Mouse (Mus musculus): ENCODE measurements around the gene Slc30a2. TPM values are rescaled to one million over a fixed set of nuclear protein-coding genes. Genes with fewer than 3 reads are reported as not detected.

Slc30a2 gene
- polyA plus RNA-seq, 1 experiment, result 0.20 TPM

DNA sequence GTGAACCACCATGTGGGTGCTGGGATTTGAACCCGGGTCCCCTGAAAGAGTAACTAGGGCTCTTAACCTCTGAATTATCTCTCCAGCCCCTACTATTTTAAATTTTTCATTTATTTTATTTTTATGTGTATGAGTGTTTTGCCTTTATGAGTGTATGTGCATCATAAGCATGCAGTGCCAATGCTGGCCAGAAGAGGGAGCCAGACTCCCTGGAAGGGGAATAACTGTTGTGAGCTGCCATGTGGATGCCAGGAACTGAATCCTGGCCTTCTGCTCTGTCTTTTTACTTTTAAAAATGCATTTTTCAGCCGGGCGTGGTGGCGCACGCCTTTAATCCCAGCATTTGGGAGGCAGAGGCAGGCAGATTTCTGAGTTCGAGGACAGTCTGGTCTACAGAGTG lies 30.1 kb upstream of the Slc30a2 start:
- Histone ChIP-seq H3K4me3 (replicated peaks; ENCODE audit: insufficient read depth, low read depth, low read length) (no peak overlapping the region), H3K27me3 (ENCODE audit: control insufficient read depth, insufficient read depth, low read length) (no peaks in the 10 kb centered on the region), H3K4me1 (ENCODE audit: control insufficient read depth, insufficient read depth, low read length) (no peaks in the 10 kb centered on the region), H3K27ac (ENCODE audit: insufficient read depth, low read length) (no peak overlapping the region)
- 96% methylated on average over 6 of the region's 6 CpGs for WGBS
- no peak for DNase-seq
- no peak for TF ChIP-seq POLR2A (IDR thresholded peaks at IDR 0.05; ENCODE audit: borderline replicate concordance, insufficient read depth, low read length)
- no peak for TF ChIP-seq CTCF (IDR thresholded peaks at IDR 0.05; ENCODE audit: borderline replicate concordance, insufficient read depth, low read depth, low read length)

DNA sequence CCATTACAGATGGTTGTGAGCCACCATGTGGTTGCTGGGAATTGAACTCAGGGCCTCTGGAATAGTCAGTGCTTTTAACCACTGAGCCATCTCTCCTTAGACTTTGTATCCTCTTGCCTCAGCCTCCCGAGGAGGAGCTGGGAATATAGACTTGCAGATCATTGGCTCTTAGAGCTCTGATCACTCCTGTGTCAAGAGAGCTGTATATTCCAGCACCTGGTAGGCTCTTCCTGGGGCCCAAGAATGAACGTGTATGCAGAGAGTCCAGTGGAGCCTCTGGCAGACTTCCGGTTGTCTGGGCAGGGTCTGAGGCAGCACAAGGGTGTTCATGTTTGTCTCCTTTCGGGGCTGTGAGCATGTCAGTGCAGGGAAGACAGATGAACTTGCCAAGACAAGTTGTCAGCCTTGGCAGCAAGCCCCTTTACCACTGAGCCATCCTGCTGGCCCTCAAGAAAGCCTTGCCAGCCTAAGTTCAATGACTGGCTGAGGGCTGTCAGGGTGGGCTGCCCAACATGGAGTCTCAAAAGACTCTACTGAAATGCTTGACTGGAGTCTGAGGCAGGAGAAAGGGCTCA lies 28.8 kb upstream of the Slc30a2 start:
- no peak overlapping the region for H3K4me3 ChIP-seq (replicated peaks; ENCODE audit: insufficient read depth, low read depth, low read length)
- 21% methylated on average over 4 of the region's 4 CpGs for WGBS
- H3K4me1 ChIP-seq (ENCODE audit: control insufficient read depth, insufficient read depth, low read length), result no peaks in the 10 kb centered on the region
- no peaks in the 10 kb centered on the region for H3K27me3 ChIP-seq (ENCODE audit: control insufficient read depth, insufficient read depth, low read length)
- no peak overlapping the region for H3K27ac ChIP-seq (ENCODE audit: insufficient read depth, low read length)
- TF ChIP-seq POLR2A (IDR thresholded peaks at IDR 0.05; ENCODE audit: borderline replicate concordance, insufficient read depth, low read length), result no peak
- TF ChIP-seq CTCF (IDR thresholded peaks at IDR 0.05; ENCODE audit: borderline replicate concordance, insufficient read depth, low read depth, low read length), result no peak
- no peak for DNase-seq

DNA sequence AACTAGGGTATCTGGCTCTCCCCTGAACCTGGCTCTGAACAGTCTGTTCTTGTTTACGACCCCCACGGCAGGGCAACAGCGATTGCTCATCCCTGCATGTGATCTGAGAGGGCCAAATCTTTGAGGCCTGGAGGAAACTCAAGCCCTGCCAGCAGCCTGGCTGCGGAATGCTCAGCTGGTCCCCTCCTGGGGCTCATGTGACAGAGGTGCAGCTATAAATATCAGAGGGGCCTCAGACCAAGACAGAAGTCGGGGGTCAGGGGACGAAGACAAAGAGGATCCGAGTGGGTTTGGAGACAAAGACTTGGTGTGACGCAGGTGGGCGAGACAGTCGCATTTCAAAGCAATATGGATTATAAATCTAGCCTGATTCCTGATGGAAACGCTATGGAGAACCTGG lies 28.1 kb upstream of the Slc30a2 start, which contains the start of gene Trim63:
Gene Trim63 (plus strand): TSS at position 245 of the 400 bp plus-strand sequence.
- no peak within 1 kb of the TSS for H3K4me3 ChIP-seq (replicated peaks; ENCODE audit: insufficient read depth, low read depth, low read length)
- WGBS, result 12% methylated on average over 11 of the region's 11 CpGs
- DNase-seq, result no peak
- no peak for TF ChIP-seq POLR2A (IDR thresholded peaks at IDR 0.05; ENCODE audit: borderline replicate concordance, insufficient read depth, low read length)
- H3K27ac ChIP-seq (ENCODE audit: insufficient read depth, low read length), result no peak within 1 kb of the TSS
- no peaks in the 10 kb centered on the region for H3K27me3 ChIP-seq (ENCODE audit: control insufficient read depth, insufficient read depth, low read length)
- H3K4me1 ChIP-seq (ENCODE audit: control insufficient read depth, insufficient read depth, low read length), result no peaks in the 10 kb centered on the region

DNA sequence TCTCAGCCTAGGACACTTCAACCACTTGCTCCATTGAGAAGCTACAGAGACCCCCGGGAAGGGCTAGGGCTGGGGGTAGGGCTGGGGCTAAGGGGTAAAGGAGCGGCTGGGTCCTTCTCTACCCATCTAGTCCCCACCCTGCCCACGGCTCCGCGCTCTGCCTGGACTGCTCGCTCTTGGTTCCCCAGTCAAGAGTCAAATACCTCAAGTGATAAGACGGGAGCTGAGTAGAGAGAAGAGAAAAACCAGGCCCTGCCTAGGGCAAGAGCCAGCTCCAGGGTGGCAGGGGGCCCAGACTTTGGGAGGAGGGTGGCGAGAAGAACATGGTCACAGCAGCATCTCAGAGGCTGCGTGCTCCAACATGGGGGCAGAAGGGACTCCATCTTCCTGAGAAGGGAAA lies 27.5 kb upstream of the Slc30a2 start:
- WGBS, result 56% methylated on average over 9 of the region's 9 CpGs

DNA sequence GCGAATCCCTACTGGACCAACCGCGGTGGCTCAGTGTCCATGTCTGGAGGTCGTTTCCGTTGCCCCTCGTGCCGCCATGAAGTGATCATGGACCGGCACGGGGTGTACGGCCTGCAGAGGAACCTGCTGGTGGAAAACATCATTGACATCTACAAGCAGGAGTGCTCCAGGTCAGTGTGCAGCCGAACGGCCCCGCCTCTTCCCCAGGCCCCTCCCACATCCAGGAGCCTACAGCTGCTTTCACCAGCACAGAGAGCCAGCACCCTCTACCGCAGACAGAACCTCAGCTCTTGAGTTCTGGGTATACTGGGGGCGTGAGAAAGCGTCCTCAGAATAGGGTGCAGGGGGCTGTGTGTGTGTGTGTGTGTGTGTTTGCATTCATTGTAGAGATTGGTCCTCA lies 26.6 kb upstream of the Slc30a2 start:
- TF ChIP-seq POLR2A (IDR thresholded peaks at IDR 0.05; ENCODE audit: borderline replicate concordance, insufficient read depth, low read length) (no peak), CTCF (IDR thresholded peaks at IDR 0.05; ENCODE audit: borderline replicate concordance, insufficient read depth, low read depth, low read length) (no peak)
- H3K4me1 ChIP-seq (ENCODE audit: control insufficient read depth, insufficient read depth, low read length), result no peaks in the 10 kb centered on the region
- no peak overlapping the region for H3K27ac ChIP-seq (ENCODE audit: insufficient read depth, low read length)
- 59% methylated on average over 16 of the region's 16 CpGs for WGBS
- no peaks in the 10 kb centered on the region; the same call in 1 of the 2 replicates for H3K27me3 ChIP-seq (ENCODE audit: control insufficient read depth, insufficient read depth, low read length)
- no peak overlapping the region for H3K4me3 ChIP-seq (replicated peaks; ENCODE audit: insufficient read depth, low read depth, low read length)
- no peak for DNase-seq

More for the DNA sequence above, 27.5 kb upstream of the Slc30a2 start:
- H3K4me1 ChIP-seq (ENCODE audit: control insufficient read depth, insufficient read depth, low read length), result no peaks in the 10 kb centered on the region
- H3K27me3 ChIP-seq (ENCODE audit: control insufficient read depth, insufficient read depth, low read length), result no peaks in the 10 kb centered on the region
- no peak overlapping the region for H3K27ac ChIP-seq (ENCODE audit: insufficient read depth, low read length)
- no peak for DNase-seq
- H3K4me3 ChIP-seq (replicated peaks; ENCODE audit: insufficient read depth, low read depth, low read length), result no peak overlapping the region
- TF ChIP-seq CTCF (IDR thresholded peaks at IDR 0.05; ENCODE audit: borderline replicate concordance, insufficient read depth, low read depth, low read length) (no peak), POLR2A (IDR thresholded peaks at IDR 0.05; ENCODE audit: borderline replicate concordance, insufficient read depth, low read length) (no peak)

DNA sequence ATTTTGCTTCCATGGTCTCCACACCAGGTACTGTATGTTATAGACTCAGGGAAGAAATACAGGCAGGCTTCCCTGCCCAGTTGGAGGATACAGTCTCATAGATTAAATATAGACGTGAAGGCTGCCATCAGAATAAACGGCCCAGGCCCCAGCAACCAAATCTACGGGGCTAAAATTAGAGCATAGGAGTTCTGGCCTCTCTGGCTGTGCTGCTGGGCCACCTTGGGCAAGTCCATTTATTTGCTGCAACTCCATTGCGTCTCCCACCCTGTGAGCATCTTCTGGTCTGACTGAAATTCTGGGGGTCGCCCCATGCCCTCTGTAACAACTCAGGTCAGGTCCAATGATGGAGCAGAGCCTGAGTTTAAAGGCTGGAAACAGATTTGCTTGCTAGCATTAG lies 23.9 kb upstream of the Slc30a2 start:
- H3K27ac ChIP-seq (ENCODE audit: insufficient read depth, low read length), result no peak overlapping the region
- no peaks in the 10 kb centered on the region for H3K4me1 ChIP-seq (ENCODE audit: control insufficient read depth, insufficient read depth, low read length)
- TF ChIP-seq POLR2A (IDR thresholded peaks at IDR 0.05; ENCODE audit: borderline replicate concordance, insufficient read depth, low read length), result no peak
- TF ChIP-seq CTCF (IDR thresholded peaks at IDR 0.05; ENCODE audit: borderline replicate concordance, insufficient read depth, low read depth, low read length), result no peak
- DNase-seq, result no peak
- 84% methylated on average over 5 of the region's 5 CpGs for WGBS
- H3K4me3 ChIP-seq (replicated peaks; ENCODE audit: insufficient read depth, low read depth, low read length), result no peak overlapping the region
- H3K27me3 ChIP-seq (ENCODE audit: control insufficient read depth, insufficient read depth, low read length), result no peaks in the 10 kb centered on the region; the same call in 1 of the 2 replicates

DNA sequence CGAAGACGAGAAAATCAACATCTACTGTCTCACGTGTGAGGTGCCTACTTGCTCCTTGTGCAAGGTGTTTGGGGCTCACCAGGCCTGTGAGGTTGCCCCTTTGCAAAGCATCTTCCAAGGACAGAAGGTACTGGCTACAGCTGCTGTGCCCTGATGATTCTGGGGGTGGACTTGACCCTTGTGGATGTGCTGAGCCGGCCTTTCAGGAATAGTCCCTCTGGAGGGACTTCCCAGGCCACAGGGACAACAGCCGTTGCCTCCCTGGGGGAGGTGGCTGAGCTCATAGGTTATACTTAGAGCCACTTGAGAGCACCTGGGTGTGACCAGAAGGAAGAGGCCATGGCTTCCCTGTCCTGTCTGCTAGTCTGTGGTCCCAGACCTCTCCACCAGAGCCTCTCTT lies 23.3 kb upstream of the Slc30a2 start:
- DNase-seq, result no peak
- 78% methylated on average over 5 of the region's 5 CpGs for WGBS
- no peak overlapping the region for H3K27ac ChIP-seq (ENCODE audit: insufficient read depth, low read length)
- no peaks in the 10 kb centered on the region for H3K4me1 ChIP-seq (ENCODE audit: control insufficient read depth, insufficient read depth, low read length)
- H3K27me3 ChIP-seq (ENCODE audit: control insufficient read depth, insufficient read depth, low read length), result no peaks in the 10 kb centered on the region; the same call in 1 of the 2 replicates
- H3K4me3 ChIP-seq (replicated peaks; ENCODE audit: insufficient read depth, low read depth, low read length), result no peak overlapping the region
- TF ChIP-seq CTCF (IDR thresholded peaks at IDR 0.05; ENCODE audit: borderline replicate concordance, insufficient read depth, low read depth, low read length) (no peak), POLR2A (IDR thresholded peaks at IDR 0.05; ENCODE audit: borderline replicate concordance, insufficient read depth, low read length) (no peak)

DNA sequence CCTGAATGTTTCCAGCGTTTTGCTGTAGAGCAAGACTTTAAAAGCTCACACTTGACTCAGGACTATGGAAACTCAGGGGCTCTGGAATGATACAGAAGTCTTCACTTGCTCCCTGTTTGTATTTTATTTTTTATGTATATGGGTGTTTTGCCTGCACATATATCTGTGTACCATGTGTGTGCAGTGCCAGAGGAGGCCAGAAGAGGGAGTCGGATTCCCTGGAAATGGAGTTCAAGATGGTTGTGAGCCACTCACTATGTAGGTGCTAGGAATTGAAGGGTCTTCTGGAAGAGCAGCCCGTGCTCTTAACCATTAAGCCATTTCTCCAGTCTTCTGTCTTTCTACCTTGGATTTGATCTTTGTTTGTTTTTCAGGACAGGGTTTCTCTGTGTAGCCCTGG lies 21.5 kb upstream of the Slc30a2 start:
- Histone ChIP-seq H3K4me3 (replicated peaks; ENCODE audit: insufficient read depth, low read depth, low read length) (no peak overlapping the region), H3K27me3 (ENCODE audit: control insufficient read depth, insufficient read depth, low read length) (no peaks in the 10 kb centered on the region; the same call in 1 of the 2 replicates), H3K4me1 (ENCODE audit: control insufficient read depth, insufficient read depth, low read length) (no peaks in the 10 kb centered on the region), H3K27ac (ENCODE audit: insufficient read depth, low read length) (no peak overlapping the region)
- DNase-seq, result no peak
- TF ChIP-seq CTCF (IDR thresholded peaks at IDR 0.05; ENCODE audit: borderline replicate concordance, insufficient read depth, low read depth, low read length) (no peak), POLR2A (IDR thresholded peaks at IDR 0.05; ENCODE audit: borderline replicate concordance, insufficient read depth, low read length) (no peak)
- 60% methylated on average over 3 of the region's 3 CpGs for WGBS

Data from cerebellum, adult 2 months (tissue).